Mouse (Mus musculus) stomach, postnatal 0 days (tissue): Measurements from ENCODE around the gene Exosc1. TPM values are rescaled to one million over a fixed set of nuclear protein-coding genes. Genes with fewer than 3 reads are reported as not detected.

Source experiments
- ATAC-seq: fragments of 200-750 bp; cut with Nextera tagmentation; 2 replicates; pipeline ENCODE4 v1.8.0; 2017; ENCODE audit not compliant: low FRiP score, low TSS enrichment
- DNase-seq: peaks from one replicate; pipeline ENCODE4 v3.0.0-alpha.2; 2016; ENCODE audit warnings: low spot score
- H3K27ac ChIP-seq: fragments of 300-500 bp; sonication (generic); replicated peaks from 2 replicates; pipeline ENCODE4 v1.5.1; 2014; ENCODE audit warnings: mild to moderate bottlenecking, control low read depth
- H3K27me3 ChIP-seq: fragments of 300-500 bp; sonication (generic); 2 replicates; pipeline ENCODE4 v1.6.1; 2014; ENCODE audit warnings: low read length; ENCODE audit not compliant: control insufficient read depth, insufficient read depth
- H3K36me3 ChIP-seq: fragments of 300-500 bp; sonication (generic); 2 replicates; pipeline ENCODE4 v1.6.1; 2014; ENCODE audit warnings: low read length, mixed read lengths; ENCODE audit not compliant: control insufficient read depth, insufficient read depth
- H3K4me1 ChIP-seq: fragments of 300-500 bp; sonication (generic); replicated peaks from 2 replicates; pipeline ENCODE4 v1.6.1; 2014; ENCODE audit warnings: antibody characterized with exemption; ENCODE audit not compliant: control insufficient read depth, insufficient read depth
- H3K4me2 ChIP-seq: fragments of 300-500 bp; sonication (generic); replicated peaks from 2 replicates; pipeline ENCODE4 v1.6.1; 2014; ENCODE audit warnings: low read depth, mild to moderate bottlenecking, control low read depth, moderate library complexity
- H3K4me3 ChIP-seq: fragments of 300-500 bp; sonication (generic); 2 replicates; pipeline ENCODE4 v1.5.1; 2014; ENCODE audit warnings: low read depth, low read length, control low read depth
- H3K9ac ChIP-seq: fragments of 300-500 bp; sonication (generic); 2 replicates; pipeline ENCODE4 v1.6.1; 2014; ENCODE audit warnings: mild to moderate bottlenecking, low read length, control low read depth, mixed read lengths
- H3K9me3 ChIP-seq: fragments of 300-500 bp; sonication (generic); 2 replicates; pipeline ENCODE4 v1.6.1; 2016; ENCODE audit warnings: low read length; ENCODE audit not compliant: control insufficient read depth
- CTCF ChIP-seq: IDR thresholded peaks from 2 replicates; pipeline ENCODE4 v1.5.1; 2016; ENCODE audit warnings: antibody characterized with exemption, low read depth, mild to moderate bottlenecking, moderate library complexity
- EP300 ChIP-seq: optimal IDR thresholded peaks from 2 replicates; pipeline ENCODE3; 2016; ENCODE audit warnings: antibody characterized with exemption
- WGBS: fragments of 180-500 bp; shearing (Covaris S2); extraction: QIAGEN DNeasy Blood & Tissue Kit; methylation state at CpG from one replicate; pipeline ENCODE4 v1.1.7; 2014; 5-methylcytosine and 5-hydroxymethylcytosine counted together
- polyA plus RNA-seq: library from polyadenylated mRNA; unstranded; fragments of >200 nt; fragmentation: Nextera tagmentation; extraction: Ambion mirVana; gene quantifications from 2 replicates; pipeline ENCODE4 v1.2.1, GENCODE M21; 2015

The Exosc1 gene
- polyA plus RNA-seq, 1 experiment from 2014 or later = 47.2 TPM

GRCm38 (mm10) chr19:41895460-41896318 lies 37.5 kb downstream of the Exosc1 start, which contains the start of gene Rrp12:
TSS of gene Rrp12 (minus strand) at chr19:41896173.
- H3K36me3 ChIP-seq = no peaks in the 10 kb centered on the region
- WGBS = 1% methylated on average over 46 of the region's 46 CpGs
- no peaks in the 10 kb centered on the region for H3K9me3 ChIP-seq
- H3K27me3 ChIP-seq = no peaks in the 10 kb centered on the region
- peak within 1 kb of the TSS; percentile 70 for H3K4me3 ChIP-seq
- 0 out of 2 replicates have a peak, but pooled peaks cover 3% of the 10 kb centered on the region for H3K4me1 ChIP-seq
- peak within 1 kb of the TSS; percentile 85 for H3K4me2 ChIP-seq
- DNase-seq = peak; percentile 84
- ATAC-seq = peak; percentile 94
- H3K9ac ChIP-seq = peak within 1 kb of the TSS; percentile 54
- H3K27ac ChIP-seq = peak within 1 kb of the TSS; percentile 61
- TF ChIP-seq EP300 = no peak
- no peak for TF ChIP-seq CTCF

DNA sequence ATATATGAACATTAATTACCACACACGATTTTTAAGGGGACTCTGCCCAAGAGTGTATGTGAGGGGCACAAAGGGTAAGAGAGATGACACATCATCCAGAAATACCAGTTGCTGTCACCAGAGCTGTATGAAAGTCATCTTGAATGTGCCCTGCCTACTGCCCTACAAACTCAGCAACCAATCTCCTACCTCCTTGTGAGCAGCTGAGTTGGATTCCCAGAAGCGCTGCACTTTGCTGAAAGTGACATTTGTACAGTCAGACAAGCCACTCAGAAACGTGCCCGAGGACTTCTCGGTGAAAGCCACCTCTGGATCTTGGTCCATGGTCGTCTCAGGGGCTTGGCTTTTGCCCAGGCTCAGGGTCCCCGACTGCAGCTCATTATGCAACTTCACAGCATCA lies 38.3 kb downstream of the Exosc1 start:
- peak overlapping the region; percentile 54 for H3K9ac ChIP-seq
- H3K9me3 ChIP-seq = no peaks in the 10 kb centered on the region
- H3K4me3 ChIP-seq = peak overlapping the region; percentile 70
- DNase-seq (no peak), ATAC-seq (no peak)
- WGBS = 31% methylated on average over 7 of the region's 7 CpGs
- peak overlapping the region; percentile 85 for H3K4me2 ChIP-seq
- 0 out of 2 replicates have a peak, but pooled peaks cover 3% of the 10 kb centered on the region for H3K4me1 ChIP-seq
- TF ChIP-seq CTCF (no peak), EP300 (no peak)
- peak overlapping the region; percentile 53; the same call in 1 of the 2 replicates for H3K27ac ChIP-seq
- no peaks in the 10 kb centered on the region for H3K27me3 ChIP-seq
- H3K36me3 ChIP-seq = no peaks in the 10 kb centered on the region

DNA sequence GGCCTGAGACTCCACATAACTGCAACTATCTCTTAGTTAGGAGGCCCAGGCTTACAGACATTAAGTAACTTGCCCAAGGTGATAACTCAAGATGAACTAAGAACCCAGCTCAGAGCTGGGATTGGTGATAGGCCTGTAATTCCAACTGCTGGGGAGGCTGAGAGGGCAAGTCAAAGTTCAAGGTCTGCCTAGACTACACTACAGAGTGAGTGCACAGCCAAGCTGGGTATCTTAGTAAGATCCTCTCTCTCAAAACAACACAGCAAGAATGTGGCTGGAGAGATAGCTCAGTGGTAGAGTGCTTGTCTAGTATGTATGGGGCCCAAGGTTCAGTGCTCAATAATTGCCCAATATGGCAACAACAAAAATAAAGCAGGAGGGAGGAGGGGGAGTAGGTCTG lies 45.0 kb downstream of the Exosc1 start:
- H3K4me3 ChIP-seq = no peak overlapping the region
- ATAC-seq = no peak
- TF ChIP-seq EP300 (no peak), CTCF (no peak)
- no peak for DNase-seq
- no peaks in the 10 kb centered on the region for H3K4me1 ChIP-seq
- no peak overlapping the region for H3K9ac ChIP-seq
- no peaks in the 10 kb centered on the region for H3K27me3 ChIP-seq
- H3K9me3 ChIP-seq = no peaks in the 10 kb centered on the region
- H3K4me2 ChIP-seq = no peak overlapping the region
- peaks cover 12% of the 10 kb centered on the region for H3K36me3 ChIP-seq
- H3K27ac ChIP-seq = no peak overlapping the region

DNA sequence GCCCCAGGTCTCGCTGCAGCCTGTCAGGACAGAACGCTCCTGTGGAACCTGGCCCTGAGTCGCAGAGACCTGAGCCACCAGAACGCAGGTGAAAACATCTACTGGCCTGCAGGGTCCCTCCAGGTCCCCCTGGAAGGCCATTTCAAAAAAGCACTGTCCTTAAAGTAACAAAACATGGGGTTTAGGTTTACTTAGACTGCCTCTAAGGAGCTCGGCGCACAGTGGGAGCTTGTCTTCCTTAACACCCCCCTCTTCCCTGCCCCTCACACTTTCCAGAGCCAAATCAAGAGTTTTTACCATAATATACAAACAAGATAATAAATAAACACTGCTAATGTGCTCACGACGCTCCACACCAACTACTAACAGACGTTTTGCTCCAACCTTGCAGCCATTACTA lies 49.3 kb downstream of the Exosc1 start:
- Histone ChIP-seq H3K9ac (no peak overlapping the region), H3K9me3 (no peaks in the 10 kb centered on the region), H3K4me3 (no peak overlapping the region), H3K36me3 (peaks cover 18% of the 10 kb centered on the region), H3K27me3 (no peaks in the 10 kb centered on the region), H3K27ac (no peak overlapping the region), H3K4me2 (no peak overlapping the region), H3K4me1 (no peaks in the 10 kb centered on the region)
- DNase-seq = no peak
- no peak for ATAC-seq
- TF ChIP-seq EP300 (no peak), CTCF (no peak)
- 84% methylated on average over 9 of the region's 9 CpGs for WGBS

DNA sequence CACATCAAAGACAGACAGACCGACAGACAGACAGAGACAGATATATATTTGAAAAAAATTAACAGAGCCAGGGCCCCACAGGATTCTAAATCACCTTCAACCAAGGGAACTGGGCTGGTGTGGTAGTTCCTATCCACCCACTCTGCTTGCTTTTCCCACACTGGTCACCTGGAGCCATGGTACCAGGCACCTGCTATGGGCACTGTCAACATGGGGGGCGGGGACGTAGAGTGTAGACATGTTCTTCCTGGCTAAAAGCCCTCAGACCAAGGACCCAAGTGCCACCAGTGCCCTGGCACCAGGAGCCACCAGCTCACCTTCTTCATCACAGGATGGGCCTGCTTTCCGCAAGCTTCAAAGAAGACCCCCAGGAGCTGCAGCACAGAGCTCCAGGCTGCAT lies 51.4 kb downstream of the Exosc1 start:
- no peak overlapping the region for H3K4me2 ChIP-seq
- no peaks in the 10 kb centered on the region for H3K4me1 ChIP-seq
- ATAC-seq (0 out of 2 replicates have a peak, but pooled peaks have one; percentile 68), DNase-seq (peak; percentile 64)
- TF ChIP-seq EP300 (no peak), CTCF (no peak)
- H3K27me3 ChIP-seq = no peaks in the 10 kb centered on the region
- H3K36me3 ChIP-seq = peaks cover 15% of the 10 kb centered on the region
- no peak overlapping the region for H3K27ac ChIP-seq
- no peak overlapping the region for H3K9ac ChIP-seq
- H3K4me3 ChIP-seq = no peak overlapping the region
- WGBS = 89% methylated on average over 4 of the region's 4 CpGs
- H3K9me3 ChIP-seq = no peaks in the 10 kb centered on the region

DNA sequence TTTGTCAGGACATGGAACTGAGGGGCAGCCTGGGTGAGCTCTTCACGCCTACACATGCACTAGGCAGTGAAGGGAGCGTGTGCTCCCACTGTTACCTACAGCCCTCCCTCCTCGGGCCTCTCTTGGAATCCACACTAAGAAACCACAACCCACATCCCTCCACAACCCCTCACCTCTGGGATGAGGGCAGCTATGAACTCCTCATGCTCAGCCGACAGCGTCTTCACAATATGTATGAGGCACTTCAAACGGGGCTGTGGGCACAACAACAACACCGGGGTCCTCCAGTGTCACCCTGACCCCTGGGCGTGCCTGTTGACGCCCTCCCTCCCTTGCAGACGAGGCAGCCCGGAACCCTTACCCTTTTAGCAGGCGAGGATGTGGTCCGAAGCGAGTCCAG lies 58.9 kb downstream of the Exosc1 start:
- H3K9me3 ChIP-seq = no peaks in the 10 kb centered on the region
- H3K4me1 ChIP-seq = no peaks in the 10 kb centered on the region
- H3K27me3 ChIP-seq = no peaks in the 10 kb centered on the region
- 90% methylated on average over 14 of the region's 14 CpGs for WGBS
- H3K9ac ChIP-seq = no peak overlapping the region
- TF ChIP-seq CTCF = no peak
- TF ChIP-seq EP300 = no peak
- ATAC-seq = no peak
- H3K4me2 ChIP-seq = no peak overlapping the region
- no peak overlapping the region for H3K4me3 ChIP-seq
- no peak for DNase-seq
- H3K27ac ChIP-seq = no peak overlapping the region
- peaks cover 6% of the 10 kb centered on the region; the same call in 1 of the 2 replicates for H3K36me3 ChIP-seq

Other genes starting within 250 kb of the Exosc1 start
- 0.25 and 0.28 TPM in 2 replicates for gene Slit1, start 189.8 kb downstream of the Exosc1 start, polyA plus RNA-seq
- gene Arhgap19, start 131.4 kb downstream of the Exosc1 start, polyA plus RNA-seq = 2.7 and 3.5 TPM in 2 replicates
- gene Frat1, start 103.5 kb downstream of the Exosc1 start, polyA plus RNA-seq = 9.3 and 9.8 TPM in 2 replicates
- gene Frat2, start 85.3 kb downstream of the Exosc1 start, polyA plus RNA-seq = 3.5 and 4.3 TPM in 2 replicates
- gene Rrp12, start 37.2 kb downstream of the Exosc1 start, polyA plus RNA-seq = 6.3 and 6.4 TPM in 2 replicates
- 334 and 339 TPM in 2 replicates for gene Pgam1, start 21.5 kb downstream of the Exosc1 start, polyA plus RNA-seq
- 37.4 and 42.0 TPM in 2 replicates for gene Zdhhc16, start 57 bp upstream of the Exosc1 start, polyA plus RNA-seq
- 10.2 and 11.7 TPM in 2 replicates for gene Mms19, start 47.7 kb upstream of the Exosc1 start, polyA plus RNA-seq
- gene Ubtd1, start 48.3 kb upstream of the Exosc1 start, polyA plus RNA-seq = 21.3 and 23.5 TPM in 2 replicates
- 0.11 and 0.12 TPM in 2 replicates for gene Ankrd2, start 102.6 kb upstream of the Exosc1 start, polyA plus RNA-seq
- 1.6 and 1.8 TPM in 2 replicates for gene Hoga1, start 112.2 kb upstream of the Exosc1 start, polyA plus RNA-seq
- gene 4933411K16Rik, start 118.8 kb upstream of the Exosc1 start, polyA plus RNA-seq = not detected in 2 replicates
- 7.3 and 8.2 TPM in 2 replicates for gene Morn4, start 152.9 kb upstream of the Exosc1 start, polyA plus RNA-seq
- 20.8 and 21.6 TPM in 2 replicates for gene Pi4k2a, start 157.0 kb upstream of the Exosc1 start, polyA plus RNA-seq
- 108 and 117 TPM in 2 replicates for gene Avpi1, start 195.6 kb upstream of the Exosc1 start, polyA plus RNA-seq
- gene Marveld1, start 214.0 kb upstream of the Exosc1 start, polyA plus RNA-seq = 15.3 and 23.6 TPM in 2 replicates
- gene Zfyve27, start 230.5 kb upstream of the Exosc1 start, polyA plus RNA-seq = 14.1 and 15.3 TPM in 2 replicates